Mouse (Mus musculus) kidney, postnatal 14 days (tissue): ENCODE measurements at regions not wholly inside any gene's neighbourhood (a gene's known extent, or its start where the extent isn't known, plus 50 kb on each side); places are given as distances from the start of the nearest gene placed in this dataset.

ENCODE experiments used
- DNase-seq: peaks from one replicate; pipeline ENCODE4 v3.0.0; 2022; ENCODE audit warnings: mixed read lengths

- DNase-seq: no peak
These were observed 324.3 kb downstream of the Qk start for GRCm38 (mm10) chr17:9995321-9995720.

DNA sequence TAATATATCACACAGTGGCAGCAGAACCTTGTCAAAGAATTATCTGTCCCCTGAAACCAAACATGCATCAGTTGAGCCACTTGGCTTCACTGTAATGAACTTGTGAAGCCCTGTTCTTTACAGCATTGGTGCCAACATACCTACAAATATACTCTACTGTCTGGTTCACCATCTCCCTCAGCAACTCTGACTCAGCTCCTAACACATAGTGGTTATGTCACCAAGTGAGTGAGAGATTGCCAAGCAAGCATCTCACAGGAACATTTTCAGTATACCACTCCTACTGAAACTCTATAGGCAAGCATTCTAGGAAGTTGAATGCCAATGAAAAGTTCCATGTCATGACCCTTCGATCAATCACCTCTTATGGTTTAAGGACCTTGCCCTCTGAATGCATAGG, 321.2 kb upstream of the Pabpc6 start:
- DNase-seq: no peak

DNA sequence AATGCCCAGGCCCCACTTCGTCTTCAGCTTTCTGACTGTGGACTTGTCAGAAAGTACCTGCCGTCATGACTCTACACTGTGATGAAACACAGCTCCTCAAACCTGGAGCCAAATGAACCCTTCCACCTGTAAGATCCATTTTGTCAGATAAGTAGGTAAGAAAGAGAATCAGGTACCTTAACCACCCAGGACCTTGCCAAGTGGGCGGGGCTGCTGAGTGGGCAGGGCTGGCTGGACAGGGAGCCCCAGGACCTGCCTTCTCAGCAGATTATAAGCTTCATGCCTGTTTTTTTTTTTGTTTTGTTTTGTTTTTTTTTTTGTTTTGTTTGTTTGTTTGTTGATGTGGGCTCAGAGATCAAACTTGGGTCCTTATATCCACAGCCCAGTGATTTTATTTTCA, 311.8 kb upstream of the Pabpc6 start:
- no peak for DNase-seq

DNA sequence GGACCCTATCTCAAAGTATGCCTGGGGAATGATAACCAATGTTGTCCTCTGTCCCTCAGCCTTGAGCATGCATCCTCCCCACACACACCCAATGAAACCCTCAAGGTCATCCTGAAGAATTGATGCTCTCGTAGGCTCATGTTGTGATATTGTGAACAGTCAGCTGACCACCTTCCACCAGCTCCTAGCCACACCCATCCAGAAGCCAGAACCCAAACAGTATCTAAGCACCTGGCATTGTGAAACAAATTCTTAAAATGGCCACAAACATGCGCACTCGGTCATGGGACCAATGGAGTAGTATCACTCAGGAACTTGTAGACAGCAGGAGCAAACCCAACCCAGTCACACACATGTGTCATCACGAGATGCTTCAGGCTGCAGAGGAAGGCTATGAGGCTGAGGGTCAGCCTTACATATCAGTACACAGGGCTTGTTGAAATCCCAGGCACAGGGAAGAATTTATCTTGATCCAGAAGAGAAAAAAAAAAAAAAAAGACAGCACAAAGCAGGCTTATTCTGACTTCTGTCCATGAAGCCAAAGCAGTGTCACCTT, 307.4 kb upstream of the Pabpc6 start:
- DNase-seq: no peak

DNA sequence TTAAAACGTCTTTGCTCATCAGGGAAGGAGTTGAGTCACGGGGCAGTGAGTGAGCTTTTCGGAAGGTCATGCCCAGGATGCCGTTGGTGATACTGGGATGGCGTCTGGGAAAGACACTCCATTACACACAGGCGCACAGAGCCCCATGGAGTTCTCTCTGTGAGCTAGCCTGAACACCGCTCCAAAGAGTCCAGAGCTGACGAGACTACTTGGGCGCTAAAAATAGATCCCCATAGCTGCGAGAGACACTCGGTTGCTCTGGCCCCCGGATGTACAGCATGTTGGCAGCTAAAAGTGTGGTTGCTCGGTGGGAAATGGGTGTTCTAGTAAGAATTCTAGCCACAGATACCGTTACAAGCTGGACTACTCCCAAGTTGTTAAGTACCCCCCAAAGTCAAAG, 306.5 kb upstream of the Pabpc6 start:
- DNase-seq: no peak

- no peak for DNase-seq
These were observed 305.6 kb upstream of the Pabpc6 start for GRCm38 (mm10) chr17:9975153-9975552.

- no peak for DNase-seq
These were observed 298.5 kb upstream of the Pabpc6 start for GRCm38 (mm10) chr17:9967988-9968387.

- DNase-seq: peak; percentile 8
These were observed 293.4 kb upstream of the Pabpc6 start for GRCm38 (mm10) chr17:9962893-9963436.

DNA sequence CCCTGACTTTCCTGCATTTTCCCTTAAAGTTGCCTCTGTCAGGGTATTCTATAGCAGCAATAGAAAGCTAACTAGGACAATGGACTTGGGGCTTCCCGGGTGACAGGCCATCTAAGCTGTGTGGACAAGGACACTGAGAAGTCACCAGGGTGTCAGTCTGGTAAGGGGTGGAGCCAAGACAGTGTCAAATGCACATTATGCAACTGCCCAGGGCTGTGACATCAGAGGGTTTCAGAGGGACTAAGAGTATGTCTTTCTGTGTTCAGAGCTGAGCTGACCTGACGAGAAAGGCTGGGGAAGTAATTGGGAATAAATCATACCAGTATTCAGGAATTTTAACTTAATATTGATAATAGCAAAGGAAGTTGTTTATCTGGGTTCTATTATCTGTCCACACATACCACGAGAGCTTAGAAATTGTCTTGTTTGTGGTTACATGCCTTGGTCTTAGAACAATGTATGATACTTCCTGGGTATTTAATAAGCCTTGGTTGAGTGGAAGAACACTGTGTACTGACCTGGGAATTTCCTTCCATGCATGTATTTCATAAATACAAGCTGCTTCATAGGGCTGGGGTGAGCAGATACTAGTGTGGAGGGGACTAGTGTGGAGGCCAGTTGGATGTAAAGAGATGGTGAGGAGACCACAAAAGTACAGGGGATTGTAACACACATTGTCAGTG, 279.6 kb upstream of the Pabpc6 start:
- DNase-seq: no peak

DNA sequence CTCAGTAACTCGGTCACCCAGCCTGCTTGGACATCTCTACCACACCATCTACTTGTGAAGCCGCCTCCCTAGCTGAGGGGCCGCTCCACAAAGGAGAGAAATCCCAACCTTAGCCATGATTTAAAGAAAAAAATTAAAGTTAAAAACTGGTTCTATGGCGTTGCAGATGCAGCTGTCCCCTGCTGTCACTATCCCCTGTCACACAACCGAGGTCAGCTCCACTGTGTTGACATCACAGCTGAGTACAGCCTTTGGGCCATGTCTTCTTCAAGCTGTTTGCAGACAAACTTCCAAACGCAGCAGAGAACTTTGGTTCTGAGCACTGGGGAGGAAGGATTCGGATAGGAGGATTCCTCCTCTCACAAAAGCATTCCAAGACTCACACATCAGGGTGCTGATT, 278.1 kb upstream of the Pabpc6 start:
- DNase-seq: no peak

DNA sequence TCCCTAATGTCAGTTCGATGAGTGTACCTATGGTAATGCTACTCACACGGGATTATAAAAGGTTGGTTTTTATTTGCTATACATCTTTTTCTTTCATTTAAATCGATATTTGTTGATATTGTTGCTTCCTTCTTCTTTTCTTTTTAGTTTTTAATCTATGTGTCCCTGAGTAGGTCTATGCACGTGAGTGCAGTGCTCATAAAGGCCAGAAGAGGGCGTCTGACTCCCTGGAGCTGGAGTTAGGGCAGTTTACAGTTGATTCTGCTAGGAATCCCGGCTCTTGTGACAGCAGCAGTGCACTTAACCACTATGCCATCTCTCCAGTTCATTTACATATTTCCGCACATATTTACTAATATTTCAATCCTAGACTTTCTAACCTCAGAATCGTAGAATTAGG, 275.0 kb upstream of the Pabpc6 start:
- no peak for DNase-seq

GRCm38 (mm10) chr17:9942171-9942570, 272.7 kb upstream of the Pabpc6 start:
- DNase-seq: no peak

GRCm38 (mm10) chr17:9939576-9939975, 270.1 kb upstream of the Pabpc6 start:
- no peak for DNase-seq

DNA sequence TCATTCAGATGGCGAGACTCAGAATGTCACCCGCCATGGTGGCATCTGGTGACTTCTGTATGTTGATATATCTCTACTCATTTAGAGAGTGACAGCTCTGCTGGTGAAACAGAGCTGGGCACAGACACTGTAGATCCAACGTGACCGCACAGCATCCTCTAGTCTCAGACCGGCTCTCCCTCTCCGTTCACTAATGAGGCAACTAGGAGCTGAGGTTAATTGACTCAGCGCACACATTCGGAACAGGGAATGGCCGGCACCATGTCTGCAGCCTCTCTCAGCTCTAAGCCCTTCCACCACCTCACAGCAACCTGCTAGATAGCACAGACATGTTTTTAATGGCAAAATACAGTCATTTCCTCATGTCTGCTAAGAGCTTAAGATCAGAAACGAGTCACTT, 268.9 kb upstream of the Pabpc6 start:
- no peak for DNase-seq

DNA sequence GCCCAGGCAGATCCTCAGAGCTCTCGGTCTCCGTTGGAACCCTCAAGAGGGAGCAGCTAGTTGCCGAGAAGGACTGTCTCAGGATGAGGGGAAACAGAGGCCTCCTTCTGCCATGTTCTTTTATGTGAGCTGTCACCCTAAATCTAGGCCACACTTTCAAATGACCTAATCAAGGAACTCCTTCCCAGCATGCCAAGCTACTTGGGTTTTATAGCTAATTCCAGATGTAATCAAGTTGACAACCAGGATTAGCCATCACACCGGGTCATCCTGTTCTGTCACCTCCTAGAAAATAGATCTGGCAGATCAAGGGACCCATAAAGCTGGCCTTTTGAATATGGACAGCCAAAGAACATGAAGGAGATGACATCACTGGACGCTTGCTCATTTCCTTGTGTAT, 267.7 kb upstream of the Pabpc6 start:
- DNase-seq: no peak

DNA sequence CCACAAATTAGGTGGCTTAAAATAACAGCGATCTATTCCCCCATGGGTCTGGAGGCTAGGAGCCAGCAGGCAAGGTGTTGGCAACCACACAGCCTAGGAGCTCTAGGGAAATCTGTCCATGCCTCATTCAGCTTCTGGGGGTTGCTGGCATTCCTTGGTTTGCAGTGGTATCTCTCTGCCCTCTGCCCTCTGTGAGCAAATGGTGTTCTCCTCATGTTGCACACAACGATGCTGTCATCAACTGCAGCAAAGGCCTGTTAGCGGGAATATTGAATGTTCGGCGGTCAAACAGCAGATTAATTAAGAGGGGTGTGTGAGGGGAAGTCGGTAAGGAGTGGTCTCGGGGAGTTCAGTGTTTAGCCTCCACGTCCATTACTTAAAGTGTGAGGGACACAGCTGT, 262.7 kb upstream of the Pabpc6 start:
- no peak for DNase-seq

DNA sequence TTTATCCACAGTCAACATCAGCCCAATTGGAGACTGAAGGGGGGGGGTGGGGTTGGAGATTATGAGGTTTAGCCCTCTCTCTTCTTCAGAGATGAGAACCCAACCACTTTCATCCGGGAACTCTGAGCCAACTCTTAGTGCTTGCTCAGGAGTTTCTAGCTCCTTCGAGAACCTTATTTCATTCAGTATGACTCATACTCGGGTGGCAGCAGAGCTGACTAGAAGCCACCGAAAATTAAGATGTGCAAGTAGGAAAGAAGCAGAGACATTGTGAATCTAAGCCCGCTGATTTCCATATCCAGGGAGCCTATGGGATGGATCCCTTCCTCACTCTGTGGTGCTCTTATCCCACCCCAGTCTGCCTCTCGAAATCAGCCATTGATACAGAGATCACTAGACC, 262.0 kb upstream of the Pabpc6 start:
- no peak for DNase-seq

DNA sequence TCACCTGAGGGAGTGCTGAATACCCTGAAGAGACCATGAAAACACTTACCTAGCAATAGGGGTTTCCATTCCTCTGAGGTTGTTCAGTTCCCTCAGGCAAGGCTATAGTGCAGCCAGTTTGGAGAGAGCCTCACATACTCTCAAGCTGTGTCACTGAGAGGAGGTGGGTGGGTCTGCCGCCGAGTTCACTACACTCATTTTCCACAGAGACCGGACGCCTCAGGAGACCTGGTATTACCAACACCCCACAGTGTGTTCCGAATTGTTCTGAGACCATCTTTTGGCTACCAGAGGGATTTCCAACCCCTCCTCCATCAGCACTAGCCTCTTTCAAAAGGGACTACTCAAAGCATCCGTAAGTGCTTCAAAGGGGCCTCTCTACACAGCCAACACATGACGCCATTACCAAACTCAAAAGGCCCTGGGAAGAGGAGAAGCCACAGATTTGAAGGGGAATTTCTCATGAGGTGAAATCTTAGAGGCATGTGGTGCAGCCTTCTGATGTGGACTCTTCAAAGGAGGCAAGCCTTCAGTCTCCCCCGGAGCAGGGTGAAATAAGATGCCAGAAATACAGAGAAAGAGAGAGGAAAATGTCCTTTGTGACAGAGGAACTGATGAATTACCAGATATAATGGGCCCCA, 260.1 kb upstream of the Pabpc6 start:
- no peak for DNase-seq

DNA sequence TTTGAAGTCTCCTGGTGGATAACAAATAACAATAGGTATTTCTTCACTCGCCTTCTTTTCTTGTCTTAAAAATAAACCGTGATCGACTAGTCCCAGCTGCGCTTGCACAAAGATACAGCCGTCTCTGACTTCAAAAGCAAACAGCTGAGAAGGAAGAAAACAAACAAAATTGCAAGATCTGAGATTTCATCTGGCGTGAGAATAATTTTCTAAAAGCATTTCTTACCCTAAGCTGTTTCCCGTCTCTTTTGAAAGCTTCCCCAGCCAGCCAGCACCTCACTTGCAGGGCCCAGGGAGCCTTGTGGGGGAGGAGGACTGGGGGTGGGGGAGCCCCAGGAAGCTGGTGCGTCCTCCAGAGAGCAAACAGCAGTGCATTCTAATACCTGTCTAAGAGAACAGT, 258.2 kb upstream of the Pabpc6 start:
- DNase-seq: no peak

DNA sequence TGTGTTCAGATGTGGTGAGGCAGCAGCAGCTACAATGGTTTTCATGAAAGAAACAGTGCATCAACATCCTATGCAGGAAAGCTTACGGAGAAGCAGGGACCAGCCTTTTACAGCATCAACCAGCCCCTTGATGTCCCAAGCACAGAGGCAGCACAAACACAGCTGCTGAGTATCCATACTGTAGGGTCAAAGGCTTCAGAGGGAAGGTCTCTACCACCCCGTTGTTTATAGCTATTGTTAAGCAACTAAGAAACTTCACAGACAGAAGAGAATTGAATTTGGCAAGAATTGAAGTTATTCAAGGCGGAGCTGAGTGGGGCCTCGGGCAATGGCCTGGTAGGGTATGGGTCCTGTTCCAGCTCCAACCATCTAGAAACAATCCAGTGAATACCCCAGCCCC, 256.8 kb upstream of the Pabpc6 start:
- no peak for DNase-seq

DNA sequence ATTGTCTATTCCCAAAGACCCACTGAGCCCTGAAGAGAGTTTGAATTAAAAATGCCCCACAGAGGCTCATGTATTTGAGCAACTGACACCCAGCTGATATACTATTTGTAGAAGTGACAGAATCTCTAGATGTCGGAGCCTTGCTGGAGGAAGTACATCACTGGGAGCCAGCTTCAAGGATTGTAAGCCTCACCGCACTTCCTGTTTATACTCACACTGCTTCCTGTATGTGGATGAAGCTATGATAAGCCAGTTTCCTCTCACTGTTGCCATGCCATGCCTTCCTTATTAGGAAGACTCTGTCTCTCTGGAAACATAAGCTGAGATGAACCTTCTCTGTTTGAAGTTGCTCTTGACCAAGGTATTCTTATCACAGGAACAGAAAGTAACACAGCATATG, 251.8 kb upstream of the Pabpc6 start:
- DNase-seq: no peak

DNA sequence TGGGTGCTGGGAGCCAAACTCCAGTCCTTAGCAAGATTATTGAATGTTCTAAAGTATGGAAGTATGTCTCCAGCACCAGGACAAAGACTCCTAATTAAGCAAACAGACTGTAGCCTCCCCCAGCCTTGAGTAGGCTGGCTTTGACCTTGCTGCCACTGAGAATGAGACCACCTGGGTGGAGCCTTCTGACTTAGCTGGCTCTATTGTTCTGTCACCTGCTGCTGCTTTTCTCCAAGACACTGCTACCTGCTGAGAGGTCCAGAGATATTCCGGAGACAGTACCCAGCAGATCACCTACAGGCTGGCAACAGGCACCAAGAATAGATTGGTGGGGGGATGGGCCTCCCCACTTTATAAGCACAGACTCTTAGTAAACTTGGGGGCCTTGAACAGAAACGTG, 247.5 kb upstream of the Pabpc6 start:
- no peak for DNase-seq

GRCm38 (mm10) chr17:9910856-9911255, 241.3 kb upstream of the Pabpc6 start:
- no peak for DNase-seq

- DNase-seq: no peak
These were observed 237.6 kb upstream of the Pabpc6 start for GRCm38 (mm10) chr17:9907077-9907476.
